Mouse (Mus musculus) lung, postnatal 0 days (tissue): ENCODE measurements around the gene Efcc1. TPM values are rescaled to one million over a fixed set of nuclear protein-coding genes. Genes with fewer than 3 reads are reported as not detected.

Experiments
- ATAC-seq: fragments of 200-750 bp; cut with Nextera tagmentation; 2 replicates; pipeline ENCODE4 v1.8.0; 2017; ENCODE audit warnings: moderate library complexity
- DNase-seq: peaks from one replicate; pipeline ENCODE4 v3.0.0-alpha.2; 2016; ENCODE audit warnings: low spot score
- H3K27ac ChIP-seq: fragments of 300-500 bp; sonication (generic); 2 replicates; pipeline ENCODE4 v1.5.1; 2014; ENCODE audit warnings: antibody characterized with exemption, mild to moderate bottlenecking, low read length, mixed read lengths
- H3K27me3 ChIP-seq: fragments of 300-500 bp; sonication (generic); replicated peaks from 2 replicates; pipeline ENCODE4 v1.6.1; 2014; ENCODE audit warnings: low read length, mixed read lengths; ENCODE audit not compliant: insufficient read depth
- H3K36me3 ChIP-seq: fragments of 300-500 bp; sonication (generic); 2 replicates; pipeline ENCODE4 v1.6.1; 2014; ENCODE audit warnings: low read length, mixed read lengths; ENCODE audit not compliant: insufficient read depth
- H3K4me1 ChIP-seq: fragments of 300-500 bp; sonication (generic); 2 replicates; pipeline ENCODE4 v1.6.1; 2014; ENCODE audit warnings: antibody characterized with exemption, low read depth, low read length, mixed read lengths; ENCODE audit not compliant: insufficient read depth
- H3K4me2 ChIP-seq: fragments of 300-500 bp; sonication (generic); replicated peaks from 2 replicates; pipeline ENCODE4 v1.6.1; 2014; ENCODE audit warnings: low read depth, mild to moderate bottlenecking, low read length, moderate library complexity, mixed read lengths
- H3K4me3 ChIP-seq: fragments of 300-500 bp; sonication (generic); 2 replicates; pipeline ENCODE4 v1.5.1; 2014; ENCODE audit warnings: low read depth, low read length
- H3K9ac ChIP-seq: fragments of 300-500 bp; sonication (generic); replicated peaks from 2 replicates; pipeline ENCODE4 v1.6.1; 2014; ENCODE audit warnings: low read depth, mild to moderate bottlenecking
- H3K9me3 ChIP-seq: fragments of 300-500 bp; sonication (generic); 2 replicates; pipeline ENCODE4 v1.6.1; 2016; ENCODE audit warnings: low read length, mixed read lengths
- CTCF ChIP-seq: IDR thresholded peaks from 2 replicates; pipeline ENCODE4 v1.5.1; 2016; ENCODE audit warnings: antibody characterized with exemption, mild to moderate bottlenecking
- EP300 ChIP-seq: IDR thresholded peaks from 2 replicates; pipeline ENCODE4 v1.6.1; 2016; ENCODE audit warnings: antibody characterized with exemption, mild to moderate bottlenecking, control low read depth
- WGBS: fragments of 180-500 bp; shearing (Covaris S2); extraction: QIAGEN DNeasy Blood & Tissue Kit; methylation state at CpG from one replicate; pipeline ENCODE4 v1.1.7; 2014; 5-methylcytosine and 5-hydroxymethylcytosine counted together
- polyA plus RNA-seq: library from polyadenylated mRNA; unstranded; fragments of >200 nt; fragmentation: Nextera tagmentation; extraction: Ambion mirVana; gene quantifications from 2 replicates; pipeline ENCODE4 v1.2.1, GENCODE M21; 2015

Efcc1 gene
- polyA plus RNA-seq, 1 experiment from 2014 or later: 4.0 TPM

GRCm38 (mm10) chr6:87722631-87723030 is 8.0 kb upstream of the Efcc1 start:
- WGBS: 8% methylated on average over 13 of the region's 13 CpGs
- DNase-seq: peak; percentile 51
- no peak for TF ChIP-seq CTCF
- no peak for TF ChIP-seq EP300
- no peaks in the 10 kb centered on the region for H3K9me3 ChIP-seq
- H3K4me1 ChIP-seq: no peaks in the 10 kb centered on the region
- H3K27ac ChIP-seq: no peak overlapping the region
- no peaks in the 10 kb centered on the region for H3K36me3 ChIP-seq
- H3K9ac ChIP-seq: no peak overlapping the region
- H3K27me3 ChIP-seq: no peaks in the 10 kb centered on the region
- H3K4me3 ChIP-seq: no peak overlapping the region
- H3K4me2 ChIP-seq: no peak overlapping the region
- ATAC-seq: peak; percentile 65

GRCm38 (mm10) chr6:87725267-87725912 is 5.3 kb upstream of the Efcc1 start:
- H3K4me1 ChIP-seq: peaks cover 3% of the 10 kb centered on the region; the same call in 1 of the 2 replicates
- DNase-seq (no peak), ATAC-seq (no peak)
- no peak overlapping the region for H3K9ac ChIP-seq
- H3K27me3 ChIP-seq: peaks cover 7% of the 10 kb centered on the region; the same call in 1 of the 2 replicates
- H3K27ac ChIP-seq: no peak overlapping the region
- no peaks in the 10 kb centered on the region for H3K9me3 ChIP-seq
- TF ChIP-seq CTCF: no peak
- no peak for TF ChIP-seq EP300
- WGBS: 81% methylated on average over 7 of the region's 7 CpGs
- H3K4me3 ChIP-seq: no peak overlapping the region
- H3K36me3 ChIP-seq: no peaks in the 10 kb centered on the region
- H3K4me2 ChIP-seq: no peak overlapping the region

- ATAC-seq (no peak), DNase-seq (no peak)
- H3K27me3 ChIP-seq: peaks cover 18% of the 10 kb centered on the region; the same call in 1 of the 2 replicates
- H3K4me2 ChIP-seq: no peak overlapping the region
- H3K36me3 ChIP-seq: no peaks in the 10 kb centered on the region
- 47% methylated on average over 3 of the region's 3 CpGs for WGBS
- H3K4me1 ChIP-seq: peaks cover 14% of the 10 kb centered on the region
- no peak overlapping the region for H3K9ac ChIP-seq
- H3K9me3 ChIP-seq: no peaks in the 10 kb centered on the region
- H3K4me3 ChIP-seq: no peak overlapping the region
- TF ChIP-seq CTCF (no peak), EP300 (no peak)
- H3K27ac ChIP-seq: no peak overlapping the region
Measured at GRCm38 (mm10) chr6:87728102-87728501, 2.6 kb upstream of the Efcc1 start.

DNA sequence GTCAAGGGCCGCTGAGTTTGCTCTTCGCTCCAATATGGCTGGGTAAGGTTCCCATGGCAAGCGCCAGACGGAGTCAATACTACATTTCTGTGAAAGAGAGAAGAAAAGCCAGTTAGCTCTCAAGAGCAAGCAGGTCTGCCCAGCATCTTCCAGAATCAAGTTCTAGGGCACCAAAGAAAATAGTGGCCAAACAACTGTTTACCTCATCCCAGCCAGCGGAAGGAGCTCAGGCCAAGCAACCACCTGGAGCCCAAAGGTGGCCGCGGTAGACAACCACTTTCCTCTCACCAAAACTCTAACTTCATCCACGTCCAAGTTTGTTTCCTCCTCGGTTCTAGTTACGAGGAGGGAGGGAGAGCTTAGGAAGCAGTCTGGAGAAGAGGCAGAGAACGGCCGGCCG is 528 bp upstream of the Efcc1 start:
- Histone ChIP-seq H3K27ac (no peak overlapping the region), H3K4me3 (peak overlapping the region; percentile 41), H3K9me3 (no peaks in the 10 kb centered on the region), H3K4me2 (peak overlapping the region; percentile 74), H3K9ac (no peak overlapping the region), H3K27me3 (peaks cover 18% of the 10 kb centered on the region; the same call in 1 of the 2 replicates), H3K4me1 (peaks cover 20% of the 10 kb centered on the region), H3K36me3 (no peaks in the 10 kb centered on the region)
- DNase-seq (no peak), ATAC-seq (no peak)
- TF ChIP-seq CTCF: no peak
- no peak for TF ChIP-seq EP300
- WGBS: 25% methylated on average over 13 of the region's 13 CpGs

GRCm38 (mm10) chr6:87731463-87732095 is 910 bp downstream of the Efcc1 start:
- Histone ChIP-seq H3K27me3 (peaks cover 18% of the 10 kb centered on the region; the same call in 1 of the 2 replicates), H3K9ac (peak overlapping the region; percentile 12; the same call in 1 of the 2 replicates), H3K27ac (no peak overlapping the region), H3K4me3 (peak overlapping the region; percentile 41), H3K36me3 (no peaks in the 10 kb centered on the region), H3K9me3 (no peaks in the 10 kb centered on the region), H3K4me1 (peaks cover 20% of the 10 kb centered on the region), H3K4me2 (peak overlapping the region; percentile 74)
- ATAC-seq: no peak
- no peak for DNase-seq
- TF ChIP-seq CTCF (no peak), EP300 (no peak)
- whole genome bisulfite sequencing: 9% methylated on average over 18 of the region's 19 CpGs

DNA sequence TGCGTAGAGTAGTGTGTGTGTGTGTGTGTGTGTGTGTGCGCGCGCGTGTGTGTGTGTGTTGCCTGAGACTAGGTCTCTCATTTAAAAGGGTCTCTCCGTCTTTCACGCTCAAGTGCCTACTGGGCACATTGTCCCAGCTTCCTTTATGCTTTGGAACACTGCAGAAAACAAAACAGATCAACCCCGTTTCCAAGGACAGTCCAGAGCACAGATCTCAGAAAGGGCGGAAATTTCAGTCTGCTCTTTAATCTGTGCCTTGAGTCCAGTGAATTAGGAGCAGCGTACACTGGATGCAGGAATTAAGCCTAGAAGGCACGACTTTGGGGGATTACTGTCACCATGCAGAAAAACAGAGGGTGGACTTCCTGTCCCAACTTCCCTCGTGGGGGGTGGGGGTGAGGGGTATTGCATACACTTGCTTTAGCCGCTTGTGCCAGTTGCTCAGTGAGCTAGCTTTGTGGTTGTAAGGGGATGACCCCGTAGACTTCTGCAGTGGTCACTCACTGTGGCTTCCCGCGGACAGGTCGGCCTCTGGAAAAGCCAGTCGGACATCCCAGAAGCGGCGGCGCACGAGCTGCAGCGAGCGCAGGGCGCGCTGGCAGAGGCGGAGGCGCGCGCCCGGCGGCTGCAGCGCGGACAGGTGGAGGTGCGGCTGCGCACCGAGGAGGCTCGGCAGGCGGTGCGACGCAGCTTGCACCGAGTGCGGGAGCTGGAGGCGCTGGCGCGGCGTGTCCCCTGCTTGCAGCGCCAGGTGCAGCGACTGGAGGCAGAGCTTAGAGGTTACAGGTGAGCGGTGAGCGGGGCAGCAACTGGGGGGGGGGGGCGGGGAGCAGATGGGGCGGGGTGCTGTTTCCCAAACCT is 1.7 kb downstream of the Efcc1 start:
- Histone ChIP-seq H3K9me3 (no peaks in the 10 kb centered on the region), H3K4me1 (peaks cover 20% of the 10 kb centered on the region), H3K27me3 (peaks cover 18% of the 10 kb centered on the region; the same call in 1 of the 2 replicates), H3K9ac (no peak overlapping the region), H3K4me2 (peak overlapping the region; percentile 74), H3K36me3 (no peaks in the 10 kb centered on the region), H3K27ac (no peak overlapping the region), H3K4me3 (peak overlapping the region; percentile 41)
- DNase-seq: no peak
- WGBS: 6% methylated on average over 33 of the region's 53 CpGs
- TF ChIP-seq EP300 (no peak), CTCF (no peak)
- no peak for ATAC-seq
